Mouse (Mus musculus) G1E-ER4 (cell line): Measurements from ENCODE around the gene Pip4k2b. TPM values are rescaled to one million over a fixed set of nuclear protein-coding genes. Genes with fewer than 3 reads are reported as not detected.

Source experiments
- GATA1 ChIP-seq: IDR thresholded peaks from one replicate; pipeline ENCODE4 v1.8.0; 2012; ENCODE audit warnings: low read length, inconsistent platforms
- polyA plus RNA-seq: library from polyadenylated mRNA; stranded (reverse); fragments of >175 nt; gene quantifications from 2 replicates; pipeline ENCODE4 v1.2.3, GENCODE M21; 2012

Pip4k2b gene
- polyA plus RNA-seq, 1 experiment: 28.3 TPM

- TF ChIP-seq GATA1: no peak
Measured at GRCm38 (mm10) chr11:97669268-97669667, 75.2 kb downstream of the Pip4k2b start.

GRCm38 (mm10) chr11:97668160-97668559 is 76.3 kb downstream of the Pip4k2b start:
- TF ChIP-seq GATA1: no peak

- TF ChIP-seq GATA1: no peak
Measured at GRCm38 (mm10) chr11:97666794-97667193, 77.7 kb downstream of the Pip4k2b start.

- no peak for TF ChIP-seq GATA1
Measured at GRCm38 (mm10) chr11:97666221-97666620, 78.3 kb downstream of the Pip4k2b start.

GRCm38 (mm10) chr11:97665431-97665830 is 79.1 kb downstream of the Pip4k2b start:
- TF ChIP-seq GATA1: no peak

Other genes starting within 250 kb of the Pip4k2b start
- gene 4933428G20Rik, start 244.4 kb downstream of the Pip4k2b start, polyA plus RNA-seq: not detected in 2 replicates
- 0.09 and 0.18 TPM in 2 replicates for gene Srcin1, start 168.5 kb downstream of the Pip4k2b start, polyA plus RNA-seq
- gene Epop, start 115.0 kb downstream of the Pip4k2b start, polyA plus RNA-seq: not detected in 2 replicates
- gene Mllt6, start 81.3 kb downstream of the Pip4k2b start, polyA plus RNA-seq: 42.2 and 42.3 TPM in 2 replicates
- gene Cisd3, start 58.9 kb downstream of the Pip4k2b start, polyA plus RNA-seq: 1.6 and 3.1 TPM in 2 replicates
- 6.3 and 9.1 TPM in 2 replicates for gene Pcgf2, start 44.2 kb downstream of the Pip4k2b start, polyA plus RNA-seq
- gene Psmb3, start 41.3 kb downstream of the Pip4k2b start, polyA plus RNA-seq: 16.1 and 122 TPM in 2 replicates
- gene Cwc25, start 21.9 kb upstream of the Pip4k2b start, polyA plus RNA-seq: 30.0 and 34.5 TPM in 2 replicates
- gene 1700001P01Rik, start 31.2 kb upstream of the Pip4k2b start, polyA plus RNA-seq: not detected in 2 replicates
- gene Rpl23, start 37.7 kb upstream of the Pip4k2b start, polyA plus RNA-seq: 62.2 and 87.5 TPM in 2 replicates
- 51.4 and 65.7 TPM in 2 replicates for gene Lasp1, start 54.3 kb upstream of the Pip4k2b start, polyA plus RNA-seq
- 0.02 TPM in 1 of 2 replicates, not detected in the other for gene B230217C12Rik, start 96.1 kb upstream of the Pip4k2b start, polyA plus RNA-seq
- not detected in 2 replicates for gene Fbxo47, start 139.4 kb upstream of the Pip4k2b start, polyA plus RNA-seq
- 0.14 and 0.24 TPM in 2 replicates for gene Plxdc1, start 241.7 kb upstream of the Pip4k2b start, polyA plus RNA-seq